Mouse (Mus musculus) heart, adult 8-10 months (tissue): ENCODE data around the gene Zranb2. TPM values are rescaled to one million over a fixed set of nuclear protein-coding genes. Genes with fewer than 3 reads are reported as not detected.

Experiments
- DNase-seq: peaks from one replicate; pipeline ENCODE4 v3.0.0; 2022; ENCODE audit warnings: low spot score
- microRNA-seq: library from miRNA; unstranded; fragments of <30 nt; microRNA quantifications from one replicate; pipeline ENCODE4 v1.2.0, GENCODE M21; 2022
- total RNA-seq, 4 experiments: library from RNA; stranded (reverse); gene quantifications; 2 replicates each; pipeline ENCODE4 v1.2.4; 2022

Gene Zranb2
- total RNA-seq, 4 experiments from 2014 or later = 38.5 to 46.6 (median 41.1) TPM

DNA sequence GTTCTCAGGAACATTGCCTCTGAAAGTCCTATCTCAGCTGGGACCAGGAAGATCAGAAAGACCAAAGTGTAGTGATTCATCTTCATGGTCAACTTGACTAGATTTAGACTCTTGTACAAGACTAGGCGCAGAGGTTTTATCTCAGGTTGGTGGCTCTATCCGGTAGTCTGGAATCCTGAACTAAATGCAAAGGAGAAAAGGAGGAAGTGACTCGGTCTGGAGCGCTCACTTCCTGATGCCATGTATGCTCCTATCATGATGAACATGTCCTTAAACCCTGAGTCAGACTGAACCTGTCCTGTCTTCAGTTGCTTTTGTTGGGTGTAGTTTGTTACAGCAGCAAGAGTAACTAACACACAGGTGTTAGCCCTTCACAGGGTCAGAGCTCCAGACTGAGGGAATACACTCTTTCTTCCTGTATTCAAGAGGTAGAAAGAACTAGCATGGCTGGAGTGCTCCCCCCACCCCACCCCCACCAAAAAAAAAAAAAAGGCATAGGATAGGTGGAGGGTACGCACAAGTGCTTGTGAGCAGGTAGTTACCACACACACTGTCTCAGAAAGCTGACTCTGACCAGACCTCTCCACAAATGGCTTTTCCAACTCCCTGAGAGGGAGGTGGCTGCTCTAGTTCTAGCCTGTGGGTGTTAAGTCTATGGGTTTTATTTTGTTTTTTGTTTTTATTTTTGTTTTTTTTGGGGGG, 44.7 kb downstream of the Zranb2 start:
- DNase-seq = no peak

DNA sequence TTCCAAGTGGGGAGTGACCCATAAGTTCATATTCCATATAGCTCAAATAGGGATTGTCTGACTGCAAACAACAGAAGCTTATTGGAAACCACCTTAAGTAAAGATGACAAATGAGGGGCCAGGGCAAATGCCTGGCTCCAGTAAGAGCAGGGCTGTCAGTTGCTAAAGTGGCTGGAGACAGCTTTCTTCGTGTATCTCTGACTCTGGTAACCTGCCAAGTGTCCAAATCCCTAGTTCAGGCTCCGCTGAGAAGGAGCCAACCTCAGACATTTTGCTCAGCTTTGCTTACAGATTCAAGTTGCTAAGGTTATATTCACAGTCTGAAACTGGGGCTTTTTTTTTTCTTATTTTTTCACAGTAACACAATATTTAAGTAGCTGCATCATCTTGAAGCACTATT, 45.4 kb downstream of the Zranb2 start:
- no peak for DNase-seq

DNA sequence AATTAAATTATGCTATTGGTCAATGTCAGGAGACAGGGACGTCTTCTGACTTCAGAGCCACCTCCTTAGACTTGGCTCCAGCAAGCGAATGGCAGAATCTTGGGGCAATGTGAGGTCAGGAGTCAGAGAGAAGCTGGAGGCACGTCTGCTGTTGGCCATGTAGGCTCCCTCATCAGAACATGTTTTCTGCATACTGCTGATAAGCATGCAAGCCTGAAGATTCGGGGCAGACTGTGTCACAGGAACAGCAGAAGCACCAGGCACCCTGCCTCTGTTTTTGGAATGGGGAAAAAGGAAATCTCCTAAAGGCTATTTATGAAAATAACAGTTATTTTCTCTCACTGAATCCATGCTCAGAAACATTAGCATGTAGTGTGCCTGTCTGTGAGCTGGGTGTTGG, 46.3 kb downstream of the Zranb2 start:
- DNase-seq = no peak

- no peak for DNase-seq
Observed at GRCm38 (mm10) chr3:157581755-157582154, 47.8 kb downstream of the Zranb2 start.

GRCm38 (mm10) chr3:157582626-157583405, 48.9 kb downstream of the Zranb2 start:
- no peak for DNase-seq

DNA sequence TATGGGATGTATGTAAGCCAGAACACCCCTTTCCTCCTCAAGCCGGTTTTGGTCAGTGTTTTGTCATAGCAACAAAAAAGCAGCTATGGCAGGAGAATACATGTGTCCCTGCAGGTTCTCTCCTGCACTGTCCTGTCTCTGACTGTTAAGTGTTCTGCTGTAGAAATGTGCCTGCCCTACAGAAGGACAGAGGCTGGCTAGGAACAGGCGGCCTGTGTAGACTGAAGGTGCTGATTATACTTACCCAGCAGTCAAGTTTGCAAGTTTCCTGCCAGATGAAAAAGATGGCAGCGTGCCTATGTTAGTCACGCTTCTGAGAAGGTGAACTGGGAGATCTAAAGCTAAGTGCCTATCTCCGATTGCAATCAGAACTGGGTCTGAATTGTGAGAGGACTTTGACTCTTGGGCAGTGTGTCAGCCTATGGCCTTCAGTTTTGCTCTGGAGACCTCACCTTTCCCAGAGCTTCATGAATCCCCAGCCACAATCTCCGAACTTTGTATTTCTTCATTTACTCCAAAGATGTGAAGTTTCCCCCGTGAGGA, 63.9 kb downstream of the Zranb2 start:
- no peak for DNase-seq

Small RNA genes lying within 50 kb of the gene (microRNA-seq; reads per million reads assigned to microRNA genes)
- 190 reads per million, percentile 66 among the genes with 10 or more reads in this experiment for gene Mir186

Other genes starting within 250 kb of the Zranb2 start
- gene Ptger3, start 32.7 kb downstream of the Zranb2 start, total RNA-seq = under 1 TPM; 0.22 to 0.34 (median 0.28) TPM